Mouse (Mus musculus) c-Kit-positive CD71-negative TER-119-negative erythroid progenitor cells, embryonic 14.5 days (primary cell): Measurements from ENCODE around the gene Nicn1.
"Not testable (repeated sequence)": the region's sequence is repeated elsewhere in the genome, so short reads cannot be mapped to it uniquely, and the experiment has no call there.

Experiments used
- DNase-seq: peaks from one replicate; pipeline ENCODE4 v3.0.0-alpha.2; 2013; ENCODE audit warnings: low read depth

Nicn1 gene

GRCm38 (mm10) chr9:108290016-108290750 is at the start of gene Nicn1:
Gene Nicn1 (plus strand): TSS chr9:108290429.
- DNase-seq: peak; percentile 86

- no peak for DNase-seq
Observed at GRCm38 (mm10) chr9:108244540-108244939, 45.7 kb upstream of the Nicn1 start.

GRCm38 (mm10) chr9:108244984-108245383 is 45.2 kb upstream of the Nicn1 start:
- no peak for DNase-seq

GRCm38 (mm10) chr9:108248957-108249356 is 41.3 kb upstream of the Nicn1 start:
- no peak for DNase-seq

GRCm38 (mm10) chr9:108251877-108252276 is 38.4 kb upstream of the Nicn1 start:
- DNase-seq: no peak

- no peak for DNase-seq
Observed at GRCm38 (mm10) chr9:108252766-108253165, 37.5 kb upstream of the Nicn1 start.

- no peak for DNase-seq
Observed at GRCm38 (mm10) chr9:108260526-108260925, 29.7 kb upstream of the Nicn1 start.

- no peak for DNase-seq
Observed at GRCm38 (mm10) chr9:108261865-108262264, 28.4 kb upstream of the Nicn1 start.

GRCm38 (mm10) chr9:108262494-108263049 is 27.7 kb upstream of the Nicn1 start:
- no peak for DNase-seq

GRCm38 (mm10) chr9:108263131-108263681 is 27.0 kb upstream of the Nicn1 start:
- no peak for DNase-seq

- DNase-seq: peak; percentile 87
Observed at GRCm38 (mm10) chr9:108263690-108264190, 26.5 kb upstream of the Nicn1 start, which contains the start of gene Dag1. Gene Dag1 (minus strand): TSS chr9:108263958.

GRCm38 (mm10) chr9:108264191-108264921 is 25.9 kb upstream of the Nicn1 start:
- DNase-seq: no peak

- DNase-seq: no peak
Observed at GRCm38 (mm10) chr9:108266261-108266935, 23.8 kb upstream of the Nicn1 start.

GRCm38 (mm10) chr9:108267691-108268090 is 22.5 kb upstream of the Nicn1 start:
- no peak for DNase-seq

GRCm38 (mm10) chr9:108268701-108269100 is 21.5 kb upstream of the Nicn1 start:
- DNase-seq: not testable (repeated sequence)

GRCm38 (mm10) chr9:108271941-108272340 is 18.3 kb upstream of the Nicn1 start:
- no peak for DNase-seq

GRCm38 (mm10) chr9:108272691-108273090 is 17.5 kb upstream of the Nicn1 start:
- DNase-seq: no peak

GRCm38 (mm10) chr9:108273485-108273884 is 16.7 kb upstream of the Nicn1 start:
- no peak for DNase-seq

- no peak for DNase-seq
Observed at GRCm38 (mm10) chr9:108274476-108275330, 15.5 kb upstream of the Nicn1 start.

- DNase-seq: no peak
Observed at GRCm38 (mm10) chr9:108275331-108275659, 14.9 kb upstream of the Nicn1 start.
